Mouse (Mus musculus) liver, embryonic 14.5 days (tissue): ENCODE data around the gene Ntm.

Experiments
- CTCF ChIP-seq: IDR thresholded peaks from 2 replicates; pipeline ENCODE4 v1.5.1; 2016; ENCODE audit warnings: antibody characterized with exemption, low read depth, control low read depth
- EP300 ChIP-seq: IDR thresholded peaks from 2 replicates; pipeline ENCODE4 v1.6.1; 2016; ENCODE audit warnings: antibody characterized with exemption, low read depth

GRCm38 (mm10) chr9:29759940-29760339 is 203.0 kb downstream of the Ntm start:
- no peak for TF ChIP-seq CTCF
- no peak for TF ChIP-seq EP300
